Mouse (Mus musculus): Measurements from ENCODE around the gene Samd1. TPM values are rescaled to one million over a fixed set of nuclear protein-coding genes. Genes with fewer than 3 reads are reported as not detected.

Gene Samd1
- polyA plus RNA-seq, 1 experiment from 2014 or later: 11.3 TPM

- H3K36me3 ChIP-seq (replicated peaks; ENCODE audit: control insufficient read depth, insufficient read depth): no peaks in the 10 kb centered on the region
- no peak overlapping the region for H3K4me2 ChIP-seq (replicated peaks)
- no peak overlapping the region for H3K9ac ChIP-seq
- H3K9me3 ChIP-seq (ENCODE audit: control insufficient read depth, low read length): no peaks in the 10 kb centered on the region
- no peak overlapping the region for H3K27ac ChIP-seq
- no peaks in the 10 kb centered on the region for H3K4me1 ChIP-seq (replicated peaks; ENCODE audit: control insufficient read depth, insufficient read depth, low read length)
- ATAC-seq (ENCODE audit: low FRiP score) (no peak), DNase-seq (ENCODE audit: low spot score) (no peak)
- 89% methylated on average over 9 of the region's 9 CpGs for WGBS
- peaks cover 13% of the 10 kb centered on the region for H3K27me3 ChIP-seq (ENCODE audit: control insufficient read depth, insufficient read depth, low read length)
- no peak overlapping the region for H3K4me3 ChIP-seq (replicated peaks; ENCODE audit: low read length)
Observed at GRCm38 (mm10) chr8:84019738-84020137, 22.3 kb downstream of the Samd1 start.

- ATAC-seq (ENCODE audit: low FRiP score): no peak
- H3K9ac ChIP-seq: no peak within 1 kb of the TSS
- peaks cover 19% of the 10 kb centered on the region for H3K27me3 ChIP-seq (ENCODE audit: control insufficient read depth, insufficient read depth, low read length)
- H3K4me3 ChIP-seq (replicated peaks; ENCODE audit: low read length): no peak within 1 kb of the TSS
- no peaks in the 10 kb centered on the region for H3K9me3 ChIP-seq (ENCODE audit: control insufficient read depth, low read length)
- 4% methylated on average over 18 of the region's 18 CpGs for WGBS
- no peak within 1 kb of the TSS for H3K27ac ChIP-seq
- no peak within 1 kb of the TSS for H3K4me2 ChIP-seq (replicated peaks)
- no peaks in the 10 kb centered on the region for H3K4me1 ChIP-seq (replicated peaks; ENCODE audit: control insufficient read depth, insufficient read depth, low read length)
- DNase-seq (ENCODE audit: low spot score): no peak
- H3K36me3 ChIP-seq (replicated peaks; ENCODE audit: control insufficient read depth, insufficient read depth): no peaks in the 10 kb centered on the region
Observed at GRCm38 (mm10) chr8:84021096-84021495, 23.6 kb downstream of the Samd1 start, which contains the start of gene Palm3. TSS of gene Palm3 (plus strand) at chr8:84021471.

- DNase-seq (ENCODE audit: low spot score): no peak
- H3K27me3 ChIP-seq (ENCODE audit: control insufficient read depth, insufficient read depth, low read length): peaks cover 22% of the 10 kb centered on the region
- no peak overlapping the region for H3K4me3 ChIP-seq (replicated peaks; ENCODE audit: low read length)
- no peak overlapping the region for H3K27ac ChIP-seq
- no peak overlapping the region for H3K4me2 ChIP-seq (replicated peaks)
- H3K36me3 ChIP-seq (replicated peaks; ENCODE audit: control insufficient read depth, insufficient read depth): no peaks in the 10 kb centered on the region
- ATAC-seq (ENCODE audit: low FRiP score): no peak
- 47% methylated on average over 12 of the region's 12 CpGs for WGBS
- no peaks in the 10 kb centered on the region for H3K9me3 ChIP-seq (ENCODE audit: control insufficient read depth, low read length)
- no peaks in the 10 kb centered on the region for H3K4me1 ChIP-seq (replicated peaks; ENCODE audit: control insufficient read depth, insufficient read depth, low read length)
- no peak overlapping the region for H3K9ac ChIP-seq
Observed at GRCm38 (mm10) chr8:84021569-84021968, 24.1 kb downstream of the Samd1 start.

- Histone ChIP-seq H3K9ac (no peak overlapping the region), H3K27me3 (ENCODE audit: control insufficient read depth, insufficient read depth, low read length) (peaks cover 33% of the 10 kb centered on the region), H3K9me3 (ENCODE audit: control insufficient read depth, low read length) (no peaks in the 10 kb centered on the region), H3K4me2 (replicated peaks) (no peak overlapping the region), H3K36me3 (replicated peaks; ENCODE audit: control insufficient read depth, insufficient read depth) (no peaks in the 10 kb centered on the region), H3K27ac (no peak overlapping the region), H3K4me3 (replicated peaks; ENCODE audit: low read length) (no peak overlapping the region), H3K4me1 (replicated peaks; ENCODE audit: control insufficient read depth, insufficient read depth, low read length) (no peaks in the 10 kb centered on the region)
- 65% methylated on average over 5 of the region's 5 CpGs for WGBS
- no peak for ATAC-seq (ENCODE audit: low FRiP score)
- DNase-seq (ENCODE audit: low spot score): no peak
Observed at GRCm38 (mm10) chr8:84023085-84023484, 25.6 kb downstream of the Samd1 start.

GRCm38 (mm10) chr8:84023631-84024030 lies 26.2 kb downstream of the Samd1 start:
- H3K4me3 ChIP-seq (replicated peaks; ENCODE audit: low read length): no peak overlapping the region
- no peak overlapping the region for H3K9ac ChIP-seq
- no peak overlapping the region for H3K4me2 ChIP-seq (replicated peaks)
- no peak overlapping the region for H3K27ac ChIP-seq
- H3K36me3 ChIP-seq (replicated peaks; ENCODE audit: control insufficient read depth, insufficient read depth): no peaks in the 10 kb centered on the region
- H3K9me3 ChIP-seq (ENCODE audit: control insufficient read depth, low read length): no peaks in the 10 kb centered on the region
- ATAC-seq (ENCODE audit: low FRiP score) (no peak), DNase-seq (ENCODE audit: low spot score) (no peak)
- WGBS: 58% methylated on average over 1 of the region's 1 CpGs
- no peaks in the 10 kb centered on the region for H3K4me1 ChIP-seq (replicated peaks; ENCODE audit: control insufficient read depth, insufficient read depth, low read length)
- peaks cover 38% of the 10 kb centered on the region for H3K27me3 ChIP-seq (ENCODE audit: control insufficient read depth, insufficient read depth, low read length)

- no peak for ATAC-seq (ENCODE audit: low FRiP score)
- WGBS: 12% methylated on average over 10 of the region's 10 CpGs
- H3K27ac ChIP-seq: no peak overlapping the region
- DNase-seq (ENCODE audit: low spot score): peak; percentile 56
- no peaks in the 10 kb centered on the region for H3K4me1 ChIP-seq (replicated peaks; ENCODE audit: control insufficient read depth, insufficient read depth, low read length)
- H3K9me3 ChIP-seq (ENCODE audit: control insufficient read depth, low read length): no peaks in the 10 kb centered on the region
- no peaks in the 10 kb centered on the region for H3K36me3 ChIP-seq (replicated peaks; ENCODE audit: control insufficient read depth, insufficient read depth)
- no peak overlapping the region for H3K9ac ChIP-seq
- peaks cover 38% of the 10 kb centered on the region for H3K27me3 ChIP-seq (ENCODE audit: control insufficient read depth, insufficient read depth, low read length)
- H3K4me2 ChIP-seq (replicated peaks): no peak overlapping the region
- H3K4me3 ChIP-seq (replicated peaks; ENCODE audit: low read length): no peak overlapping the region
Observed at GRCm38 (mm10) chr8:84024171-84024570, 26.7 kb downstream of the Samd1 start.

- H3K27me3 ChIP-seq (ENCODE audit: control insufficient read depth, insufficient read depth, low read length): peaks cover 37% of the 10 kb centered on the region
Observed at GRCm38 (mm10) chr8:84025863-84026262, 28.4 kb downstream of the Samd1 start.

GRCm38 (mm10) chr8:84027449-84027848 lies 30.0 kb downstream of the Samd1 start:
- DNase-seq (ENCODE audit: low spot score) (no peak), ATAC-seq (ENCODE audit: low FRiP score) (no peak)
- Histone ChIP-seq H3K4me2 (replicated peaks) (0 out of 2 replicates have a peak overlapping the region, but pooled peaks have one; percentile 59), H3K4me1 (replicated peaks; ENCODE audit: control insufficient read depth, insufficient read depth, low read length) (no peaks in the 10 kb centered on the region), H3K9ac (no peak overlapping the region), H3K36me3 (replicated peaks; ENCODE audit: control insufficient read depth, insufficient read depth) (no peaks in the 10 kb centered on the region), H3K9me3 (ENCODE audit: control insufficient read depth, low read length) (no peaks in the 10 kb centered on the region), H3K27me3 (ENCODE audit: control insufficient read depth, insufficient read depth, low read length) (peaks cover 29% of the 10 kb centered on the region), H3K4me3 (replicated peaks; ENCODE audit: low read length) (no peak overlapping the region), H3K27ac (no peak overlapping the region)
- 13% methylated on average over 10 of the region's 10 CpGs for WGBS

More at GRCm38 (mm10) chr8:84025863-84026262, 28.4 kb downstream of the Samd1 start:
- Histone ChIP-seq H3K4me2 (replicated peaks) (peak overlapping the region; percentile 59), H3K36me3 (replicated peaks; ENCODE audit: control insufficient read depth, insufficient read depth) (no peaks in the 10 kb centered on the region), H3K9me3 (ENCODE audit: control insufficient read depth, low read length) (no peaks in the 10 kb centered on the region), H3K4me1 (replicated peaks; ENCODE audit: control insufficient read depth, insufficient read depth, low read length) (no peaks in the 10 kb centered on the region), H3K9ac (peak overlapping the region; percentile 49), H3K4me3 (replicated peaks; ENCODE audit: low read length) (peak overlapping the region; percentile 32), H3K27ac (no peak overlapping the region)
- ATAC-seq (ENCODE audit: low FRiP score) (peak; percentile 76), DNase-seq (ENCODE audit: low spot score) (peak; percentile 38)
- 1% methylated on average over 41 of the region's 41 CpGs for WGBS

GRCm38 (mm10) chr8:84029272-84029671 lies 31.8 kb downstream of the Samd1 start:
- no peak for ATAC-seq (ENCODE audit: low FRiP score)
- 90% methylated on average over 5 of the region's 5 CpGs for WGBS
- DNase-seq (ENCODE audit: low spot score): no peak

GRCm38 (mm10) chr8:84032777-84033176 lies 35.3 kb downstream of the Samd1 start:
- no peak overlapping the region for H3K4me3 ChIP-seq (replicated peaks; ENCODE audit: low read length)
- DNase-seq (ENCODE audit: low spot score): no peak
- H3K27ac ChIP-seq: no peak overlapping the region
- no peaks in the 10 kb centered on the region for H3K4me1 ChIP-seq (replicated peaks; ENCODE audit: control insufficient read depth, insufficient read depth, low read length)
- no peak overlapping the region for H3K9ac ChIP-seq
- peaks cover 4% of the 10 kb centered on the region for H3K27me3 ChIP-seq (ENCODE audit: control insufficient read depth, insufficient read depth, low read length)
- no peaks in the 10 kb centered on the region for H3K36me3 ChIP-seq (replicated peaks; ENCODE audit: control insufficient read depth, insufficient read depth)
- WGBS: 76% methylated on average over 4 of the region's 4 CpGs
- H3K9me3 ChIP-seq (ENCODE audit: control insufficient read depth, low read length): no peaks in the 10 kb centered on the region
- ATAC-seq (ENCODE audit: low FRiP score): no peak
- no peak overlapping the region for H3K4me2 ChIP-seq (replicated peaks)

More at GRCm38 (mm10) chr8:84029272-84029671, 31.8 kb downstream of the Samd1 start:
- H3K27ac ChIP-seq: no peak overlapping the region
- H3K4me3 ChIP-seq (replicated peaks; ENCODE audit: low read length): no peak overlapping the region
- no peaks in the 10 kb centered on the region for H3K4me1 ChIP-seq (replicated peaks; ENCODE audit: control insufficient read depth, insufficient read depth, low read length)
- no peaks in the 10 kb centered on the region for H3K9me3 ChIP-seq (ENCODE audit: control insufficient read depth, low read length)
- H3K4me2 ChIP-seq (replicated peaks): no peak overlapping the region
- H3K27me3 ChIP-seq (ENCODE audit: control insufficient read depth, insufficient read depth, low read length): peaks cover 25% of the 10 kb centered on the region
- no peaks in the 10 kb centered on the region for H3K36me3 ChIP-seq (replicated peaks; ENCODE audit: control insufficient read depth, insufficient read depth)
- H3K9ac ChIP-seq: no peak overlapping the region
